Mouse (Mus musculus) mammary gland, adult 2 months (tissue): Measurements from ENCODE around the gene Lrat. TPM values are rescaled to one million over a fixed set of nuclear protein-coding genes. Genes with fewer than 3 reads are reported as not detected.

ENCODE experiments used
- polyA plus RNA-seq: library from polyadenylated mRNA; depleted of rRNA; stranded (reverse); fragments of >200 nt; gene quantifications from 2 replicates; pipeline ENCODE4 v1.2.3, GENCODE M21; 2012; ENCODE audit warnings: low replicate concordance; rRNA removed

The Lrat gene
- polyA plus RNA-seq: 0.24 and 0.57 TPM in 2 replicates

GRCm38 (mm10) chr3:82903613-82904205 lies at the start of gene Lrat:
Gene Lrat, minus strand, starts transcription at chr3:82903973.

GRCm38 (mm10) chr3:82876372-82876739 lies 27.4 kb downstream of the Lrat start, which contains the start of gene Rbm46:
Gene Rbm46, minus strand, starts transcription at chr3:82876483.

Other genes with a start within 250 kb of the Lrat start
- gene Rbm46, start 27.5 kb downstream of the Lrat start, polyA plus RNA-seq: 0.06 and 0.13 TPM in 2 replicates
- 10.7 and 14.0 TPM in 2 replicates for gene Fgg, start 103.8 kb upstream of the Lrat start, polyA plus RNA-seq
- gene Fga, start 122.1 kb upstream of the Lrat start, polyA plus RNA-seq: 1.5 TPM in 1 of 2 replicates, not detected in the other
- 2.1 and 2.4 TPM in 2 replicates for gene Fgb, start 145.9 kb upstream of the Lrat start, polyA plus RNA-seq
- gene Plrg1, start 151.5 kb upstream of the Lrat start, polyA plus RNA-seq: 27.8 and 46.4 TPM in 2 replicates
- 0.76 and 0.81 TPM in 2 replicates for gene Dchs2, start 224.0 kb upstream of the Lrat start, polyA plus RNA-seq